Mouse (Mus musculus) midbrain, embryonic 11.5 days (tissue): Measurements from ENCODE around the gene Ppp1r13l. TPM values are rescaled to one million over a fixed set of nuclear protein-coding genes. Genes with fewer than 3 reads are reported as not detected.

Source experiments
- ATAC-seq: fragments of 200-750 bp; cut with Nextera tagmentation; 2 replicates; pipeline ENCODE4 v1.8.0; 2017; ENCODE audit warnings: moderate TSS enrichment, moderate library complexity; ENCODE audit not compliant: low FRiP score
- DNase-seq: peaks from one replicate; pipeline ENCODE4 v3.0.0; 2015; ENCODE audit warnings: low spot score; ENCODE audit errors: missing footprints
- H3K27ac ChIP-seq: fragments of 300-500 bp; sonication (generic); 2 replicates; pipeline ENCODE4 v1.5.1; 2014; ENCODE audit warnings: low read depth, low read length
- H3K27me3 ChIP-seq: fragments of 300-500 bp; sonication (generic); 2 replicates; pipeline ENCODE4 v1.6.1; 2014; ENCODE audit warnings: mild to moderate bottlenecking, low read length, moderate library complexity, mixed read lengths; ENCODE audit not compliant: control insufficient read depth, insufficient read depth
- H3K36me3 ChIP-seq: fragments of 300-500 bp; sonication (generic); 2 replicates; pipeline ENCODE4 v1.6.1; 2014; ENCODE audit warnings: mild to moderate bottlenecking, low read length, moderate library complexity, mixed read lengths; ENCODE audit not compliant: control insufficient read depth, insufficient read depth
- H3K4me1 ChIP-seq: fragments of 300-500 bp; sonication (generic); 2 replicates; pipeline ENCODE4 v1.6.1; 2014; ENCODE audit warnings: low read length; ENCODE audit not compliant: control insufficient read depth, insufficient read depth
- H3K4me2 ChIP-seq: fragments of 300-500 bp; sonication (generic); 2 replicates; pipeline ENCODE4 v1.6.1; 2014; ENCODE audit warnings: mild to moderate bottlenecking, moderate library complexity
- H3K4me3 ChIP-seq: fragments of 300-500 bp; sonication (generic); 2 replicates; pipeline ENCODE4 v1.5.1; 2014; ENCODE audit warnings: low read depth, low read length
- H3K9ac ChIP-seq: fragments of 300-500 bp; sonication (generic); 2 replicates; pipeline ENCODE4 v1.6.1; 2014; ENCODE audit warnings: low read length
- H3K9me3 ChIP-seq: fragments of 300-500 bp; sonication (generic); 2 replicates; pipeline ENCODE4 v1.6.1; 2016; ENCODE audit warnings: low read length; ENCODE audit not compliant: control insufficient read depth
- WGBS: fragments of 180-500 bp; shearing (Covaris S2); extraction: QIAGEN DNeasy Blood & Tissue Kit; methylation state at CpG from one replicate; pipeline ENCODE4 v1.1.7; 2014; 5-methylcytosine and 5-hydroxymethylcytosine counted together
- polyA plus RNA-seq: library from polyadenylated mRNA; unstranded; fragments of >200 nt; fragmentation: Nextera tagmentation; extraction: Ambion mirVana; gene quantifications from 2 replicates; pipeline ENCODE4 v1.2.1, GENCODE M21; 2014

Ppp1r13l gene
- 3.0 and 3.2 TPM in 2 replicates for polyA plus RNA-seq

GRCm38 (mm10) chr7:19359299-19359891 lies at the start of gene Ppp1r13l, which contains the start of gene Cd3eap:
Ppp1r13l (plus strand) TSS chr7:19359749.
Cd3eap (minus strand) TSS chr7:19359483.
- Histone ChIP-seq H3K27ac (peak within 1 kb of the TSS; percentile 20; the same call in 1 of the 2 replicates), H3K27me3 (no peaks in the 10 kb centered on the region), H3K4me3 (peak within 1 kb of the TSS; percentile 70), H3K9me3 (no peaks in the 10 kb centered on the region), H3K36me3 (peaks cover 10% of the 10 kb centered on the region), H3K9ac (peak within 1 kb of the TSS; percentile 70), H3K4me2 (peak within 1 kb of the TSS; percentile 83), H3K4me1 (peaks cover 27% of the 10 kb centered on the region)
- ATAC-seq (peak; percentile 73), DNase-seq (peak; percentile 99)
- WGBS: under 1% methylated on average over 29 of the region's 31 CpGs

GRCm38 (mm10) chr7:19309884-19310641 lies 49.5 kb upstream of the Ppp1r13l start, which contains the start of gene Fosb:
Fosb (minus strand) TSS chr7:19310051.
- under 1% methylated on average over 49 of the region's 49 CpGs for WGBS
- peaks cover 26% of the 10 kb centered on the region for H3K27me3 ChIP-seq

GRCm38 (mm10) chr7:19311991-19312390 lies 47.6 kb upstream of the Ppp1r13l start:
- 37% methylated on average over 4 of the region's 4 CpGs for WGBS
- DNase-seq (peak; percentile 80), ATAC-seq (no peak)
- H3K4me3 ChIP-seq: no peak overlapping the region
- H3K4me2 ChIP-seq: no peak overlapping the region
- H3K36me3 ChIP-seq: no peaks in the 10 kb centered on the region
- no peak overlapping the region for H3K27ac ChIP-seq
- H3K4me1 ChIP-seq: peaks cover 21% of the 10 kb centered on the region
- no peaks in the 10 kb centered on the region for H3K9me3 ChIP-seq
- H3K27me3 ChIP-seq: peaks cover 7% of the 10 kb centered on the region
- no peak overlapping the region; the same call in 1 of the 2 replicates for H3K9ac ChIP-seq

More at GRCm38 (mm10) chr7:19309884-19310641, 49.5 kb upstream of the Ppp1r13l start, which contains the start of gene Fosb:
- peak within 1 kb of the TSS; percentile 61 for H3K4me3 ChIP-seq
- H3K4me2 ChIP-seq: peak within 1 kb of the TSS; percentile 73
- no peaks in the 10 kb centered on the region for H3K9me3 ChIP-seq
- no peak within 1 kb of the TSS for H3K27ac ChIP-seq
- peaks cover 18% of the 10 kb centered on the region for H3K4me1 ChIP-seq
- no peaks in the 10 kb centered on the region for H3K36me3 ChIP-seq
- peak within 1 kb of the TSS; percentile 49 for H3K9ac ChIP-seq
- DNase-seq (peak; percentile 100), ATAC-seq (peak; percentile 86)

DNA sequence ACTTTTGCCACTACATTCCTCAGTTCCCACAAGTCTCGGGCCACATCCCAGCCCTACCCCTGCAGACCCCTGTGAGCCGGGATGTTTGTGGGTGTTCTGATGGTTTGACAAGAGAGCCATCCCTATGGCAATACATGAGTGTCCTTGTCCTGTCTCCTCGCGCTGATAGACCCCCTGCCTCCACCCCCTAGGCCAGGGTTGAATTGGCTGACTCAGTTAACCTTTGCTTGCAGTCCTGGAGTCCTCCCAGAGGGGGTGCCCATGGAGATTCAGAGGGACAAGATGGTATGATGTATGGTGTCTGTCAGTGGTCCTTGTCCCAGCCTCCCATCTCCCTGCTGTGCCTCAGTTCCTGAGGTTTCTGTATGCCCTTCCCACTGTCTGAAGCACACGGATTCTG lies 45.5 kb upstream of the Ppp1r13l start:
- no peaks in the 10 kb centered on the region for H3K36me3 ChIP-seq
- H3K4me3 ChIP-seq: no peak overlapping the region
- ATAC-seq (no peak), DNase-seq (no peak)
- peaks cover 12% of the 10 kb centered on the region for H3K4me1 ChIP-seq
- peaks cover 3% of the 10 kb centered on the region; the same call in 1 of the 2 replicates for H3K27me3 ChIP-seq
- no peak overlapping the region for H3K9ac ChIP-seq
- no peak overlapping the region for H3K27ac ChIP-seq
- no peak overlapping the region for H3K4me2 ChIP-seq
- WGBS: 58% methylated on average over 5 of the region's 5 CpGs
- no peaks in the 10 kb centered on the region for H3K9me3 ChIP-seq

- Histone ChIP-seq H3K4me1 (peaks cover 12% of the 10 kb centered on the region), H3K4me2 (no peak overlapping the region), H3K27me3 (peaks cover 5% of the 10 kb centered on the region), H3K27ac (no peak overlapping the region), H3K4me3 (no peak overlapping the region), H3K36me3 (no peaks in the 10 kb centered on the region), H3K9me3 (no peaks in the 10 kb centered on the region), H3K9ac (peak overlapping the region; percentile 9; the same call in 1 of the 2 replicates)
- no peak for ATAC-seq
- 51% methylated on average over 14 of the region's 14 CpGs for WGBS
- peak; percentile 83 for DNase-seq
Measured at GRCm38 (mm10) chr7:19316451-19317161, 42.9 kb upstream of the Ppp1r13l start.

DNA sequence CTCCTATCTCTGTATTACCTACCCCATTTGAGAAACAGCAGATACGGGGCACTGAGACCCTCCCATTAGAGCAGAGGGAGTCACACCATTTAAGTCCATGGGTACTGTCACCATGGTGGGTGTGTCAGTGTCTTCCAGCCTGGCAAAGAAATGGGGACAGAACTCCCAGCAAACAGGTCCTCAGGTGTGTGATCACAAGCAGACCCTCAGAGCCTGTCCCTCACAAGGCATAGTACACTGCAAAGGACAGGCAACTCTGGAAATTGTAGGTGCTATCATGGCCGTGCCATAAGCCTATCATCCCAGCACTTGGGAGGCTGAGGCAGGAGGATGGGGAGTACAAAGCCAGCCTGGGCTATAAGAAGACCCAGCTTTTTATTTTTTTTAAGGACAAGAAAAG lies 41.3 kb upstream of the Ppp1r13l start:
- no peak overlapping the region for H3K27ac ChIP-seq
- WGBS: 78% methylated on average over 2 of the region's 2 CpGs
- peaks cover 2% of the 10 kb centered on the region for H3K27me3 ChIP-seq
- DNase-seq (no peak), ATAC-seq (no peak)
- no peak overlapping the region for H3K4me3 ChIP-seq
- peaks cover 12% of the 10 kb centered on the region for H3K4me1 ChIP-seq
- no peaks in the 10 kb centered on the region for H3K36me3 ChIP-seq
- H3K9me3 ChIP-seq: no peaks in the 10 kb centered on the region
- no peak overlapping the region for H3K9ac ChIP-seq
- H3K4me2 ChIP-seq: no peak overlapping the region

GRCm38 (mm10) chr7:19318676-19319075 lies 40.9 kb upstream of the Ppp1r13l start:
- H3K9me3 ChIP-seq: no peaks in the 10 kb centered on the region
- DNase-seq (peak; percentile 70), ATAC-seq (no peak)
- no peak overlapping the region for H3K4me2 ChIP-seq
- H3K27me3 ChIP-seq: peaks cover 2% of the 10 kb centered on the region
- no peak overlapping the region for H3K27ac ChIP-seq
- no peaks in the 10 kb centered on the region for H3K36me3 ChIP-seq
- peaks cover 12% of the 10 kb centered on the region for H3K4me1 ChIP-seq
- H3K9ac ChIP-seq: no peak overlapping the region
- WGBS: 81% methylated on average over 7 of the region's 7 CpGs
- no peak overlapping the region for H3K4me3 ChIP-seq

DNA sequence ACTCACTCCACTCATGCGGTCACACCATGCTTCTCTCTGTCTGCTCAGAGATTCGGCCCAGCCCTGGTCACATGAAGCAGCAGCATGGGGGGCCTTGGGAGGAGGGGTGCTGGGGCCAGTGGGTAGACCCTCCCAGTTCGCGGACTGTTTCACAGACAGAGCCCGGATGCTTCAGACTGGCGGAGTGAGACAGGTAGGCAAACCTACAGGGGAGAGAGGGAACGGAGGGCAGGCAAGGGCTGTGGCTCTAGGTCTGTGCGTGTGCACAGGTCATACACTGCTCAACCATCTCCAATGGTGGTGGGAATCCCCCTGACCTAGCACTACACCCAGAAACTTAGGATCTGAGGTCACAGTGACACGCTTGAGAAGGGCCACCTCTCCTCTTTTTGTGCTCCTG lies 40.1 kb upstream of the Ppp1r13l start:
- H3K4me3 ChIP-seq: peak overlapping the region; percentile 38
- no peak overlapping the region for H3K27ac ChIP-seq
- H3K4me2 ChIP-seq: peak overlapping the region; percentile 72
- ATAC-seq (peak; percentile 82), DNase-seq (no peak)
- peaks cover 2% of the 10 kb centered on the region for H3K27me3 ChIP-seq
- no peaks in the 10 kb centered on the region for H3K9me3 ChIP-seq
- no peaks in the 10 kb centered on the region for H3K36me3 ChIP-seq
- H3K9ac ChIP-seq: peak overlapping the region; percentile 42; the same call in 1 of the 2 replicates
- peaks cover 12% of the 10 kb centered on the region for H3K4me1 ChIP-seq
- WGBS: 20% methylated on average over 9 of the region's 9 CpGs
